In the genomic region with DNA sequence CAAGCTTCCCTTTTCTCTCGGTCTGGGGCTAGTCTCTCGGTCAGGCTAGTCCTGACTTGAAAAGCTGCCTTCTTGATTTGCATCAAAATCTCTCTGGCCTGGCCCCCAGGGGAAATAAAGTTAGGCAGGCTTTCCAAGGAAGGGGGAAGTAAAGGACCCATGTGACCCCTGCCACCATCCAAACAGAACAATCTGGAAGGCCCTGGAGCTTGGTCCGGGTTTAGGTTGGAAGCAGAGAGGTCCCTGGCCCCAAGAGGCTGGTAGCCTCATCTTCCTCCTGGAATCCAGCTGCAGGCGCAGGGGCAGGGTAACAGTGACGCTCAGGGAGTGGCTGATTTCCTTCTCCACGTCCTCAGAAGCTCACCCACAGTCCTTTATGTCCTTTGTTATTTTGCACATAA, we compare ENCODE assay signal across 10 mouse cellular contexts. TPM values are rescaled to one million over a fixed set of nuclear protein-coding genes. Genes with fewer than 3 reads are reported as not detected.
DNase-seq lines count a peak whose midpoint lies in the region; ATAC-seq lines count a peak whose summit lies in the region.
"Had no signal": no experiment of that assay in that cellular context is flagged by ENCODE, and none has a peak within 500 bp of the region (broad histone marks: within the 10 kb centered on the region; RNA-seq: fewer than 3 reads in every experiment).

No protein-coding gene starts in this region.

- intact Hi-C loops in heart, postnatal 14 days (cut with DNase I), result loop anchor here (2.0 kb wide), 1 partner anchor 31 kb away; no protein-coding TSS in a partner anchor

- H3K36me3 ChIP-seq in megakaryocyte, embryonic 14.5 days (replicated peaks; ENCODE audit: low read length), result no peaks in the 10 kb centered on the region
- H3K36me3 ChIP-seq in macrophage (ENCODE audit: inconsistent target), result no peaks in the 10 kb centered on the region

- H3K79me2 ChIP-seq in macrophage (ENCODE audit: inconsistent target), result no peaks in the 10 kb centered on the region

- peak overlapping the region; percentile 25; the same call in 1 of the 2 replicates for H3K27ac ChIP-seq in macrophage

- no peaks in the 10 kb centered on the region for H3K9me3 ChIP-seq in megakaryocyte, embryonic 14.5 days

- peak; percentile 94 for DNase-seq in heart, adult 11 months
- no peak for DNase-seq in heart, postnatal 14 days
- DNase-seq in layer of hippocampus, adult 9-10 months (ENCODE audit: low spot score), result no peak
- no peak for DNase-seq in layer of hippocampus, postnatal 25 days (ENCODE audit: extremely low spot score in 1 of 2, low spot score in 1 of 2)
- DNase-seq: cerebellum, adult 2 months; layer of hippocampus, adult 9-11 months had no signal

- H3K27me3 ChIP-seq in megakaryocyte, embryonic 14.5 days (replicated peaks), result peaks cover 50% of the 10 kb centered on the region

- WGBS in macrophage (ENCODE audit: missing documents), result 13% methylated on average over 6 of the region's 6 CpGs

- peaks cover 70% of the 10 kb centered on the region for H3K4me1 ChIP-seq in megakaryocyte, embryonic 14.5 days

- H3K4me3 ChIP-seq in megakaryocyte, embryonic 14.5 days (replicated peaks), result peak overlapping the region; percentile 80
- no peak overlapping the region for H3K4me3 ChIP-seq in macrophage (ENCODE audit: inconsistent target)

- ATAC-seq in megakaryocyte, adult 5-6 weeks (ENCODE audit: poor library complexity, severe bottlenecking), result no peak
- peak; percentile 30; the same call in 1 of the 2 replicates for ATAC-seq in granulocyte monocyte progenitor cell, adult 5-6 weeks (replicated peaks; ENCODE audit: poor library complexity, severe bottlenecking)

RNA-seq across cellular contexts. Expression of gene Bcor, which starts 36.5 kb away (rescaled TPM):
- total RNA-seq in heart, postnatal 14 days (2021), result 10 to 100 TPM; 24.4 to 25.8 TPM
- 11.1 and 15.0 TPM in 2 replicates for polyA plus RNA-seq in megakaryocyte, embryonic 14.5 days (2012; ENCODE audit: insufficient read depth, low replicate concordance)
- 27.3 and 27.7 TPM in 2 replicates for total RNA-seq in megakaryocyte, adult 5-6 weeks (2015)
- total RNA-seq in megakaryocyte, adult 5-6 weeks (2017), result 24.7 and 27.9 TPM in 2 replicates
- 36.0 and 55.0 TPM in 2 replicates for total RNA-seq in granulocyte monocyte progenitor cell, adult 5-6 weeks (2014; fragmentation: Nextera tagmentation)
- total RNA-seq in granulocyte monocyte progenitor cell, adult 5-6 weeks (2017), result 30.6 and 32.7 TPM in 2 replicates
- 100 to 1,000 TPM in 2 of 26 experiments, 10 to 100 TPM in 24; 15.3 to 177 (median 30.9) TPM for total RNA-seq in macrophage (2018; cell fraction: chromatin; rRNA removed)
- 10 to 100 TPM; 13.1 to 93.5 (median 21.7) TPM for total RNA-seq in macrophage (2018; cell fraction: cytosol; rRNA removed)
- 100 to 1,000 TPM in 1 of 26 experiments, 10 to 100 TPM in 25; 14.2 to 120 (median 21.9) TPM for total RNA-seq in macrophage (2018; cell fraction: nucleus; rRNA removed)
- polyA plus RNA-seq in macrophage (2018), result 12.8 to 15.2 TPM (median 13.3 TPM) in 3 replicates
- total RNA-seq in layer of hippocampus, postnatal 25 days (2021), result 10 to 100 TPM; 17.1 to 17.6 TPM
